Mouse (Mus musculus): ENCODE measurements around the gene Tbc1d12. TPM values are rescaled to one million over a fixed set of nuclear protein-coding genes. Genes with fewer than 3 reads are reported as not detected.

Gene Tbc1d12
- 1.8 and 2.2 TPM in 2 replicates for polyA plus RNA-seq (2012; rRNA removed)

GRCm38 (mm10) chr19:38836438-38837170 lies at the start of gene Tbc1d12:
TSS of gene Tbc1d12 (plus strand) at chr19:38836579.

GRCm38 (mm10) chr19:38818766-38819426 lies 17.5 kb upstream of the Tbc1d12 start, which contains the start of gene Noc3l:
TSS of gene Noc3l (minus strand) at chr19:38819237.

GRCm38 (mm10) chr19:38930788-38931565 lies 94.6 kb downstream of the Tbc1d12 start, which contains the start of gene Hells:
TSS of gene Hells (plus strand) at chr19:38930915.

Other genes with a start within 250 kb of the Tbc1d12 start
- gene Noc3l, start 17.3 kb upstream of the Tbc1d12 start, polyA plus RNA-seq (2012; rRNA removed) = 5.3 and 6.1 TPM in 2 replicates
- gene Hells, start 94.3 kb downstream of the Tbc1d12 start, polyA plus RNA-seq (2012; rRNA removed) = 13.3 and 17.1 TPM in 2 replicates
- gene Cyp2c55, start 170.4 kb downstream of the Tbc1d12 start, polyA plus RNA-seq (2012; rRNA removed) = 0.01 TPM in 1 of 2 replicates, not detected in the other
- not detected in 2 replicates for gene Cyp2c65, start 224.4 kb downstream of the Tbc1d12 start, polyA plus RNA-seq (2012; rRNA removed)

Data from liver, embryonic 14 days (tissue).